Mouse (Mus musculus): ENCODE data around the gene Themis2. TPM values are rescaled to one million over a fixed set of nuclear protein-coding genes. Genes with fewer than 3 reads are reported as not detected.

Gene Themis2
- polyA plus RNA-seq, 1 experiment = not detected

DNA sequence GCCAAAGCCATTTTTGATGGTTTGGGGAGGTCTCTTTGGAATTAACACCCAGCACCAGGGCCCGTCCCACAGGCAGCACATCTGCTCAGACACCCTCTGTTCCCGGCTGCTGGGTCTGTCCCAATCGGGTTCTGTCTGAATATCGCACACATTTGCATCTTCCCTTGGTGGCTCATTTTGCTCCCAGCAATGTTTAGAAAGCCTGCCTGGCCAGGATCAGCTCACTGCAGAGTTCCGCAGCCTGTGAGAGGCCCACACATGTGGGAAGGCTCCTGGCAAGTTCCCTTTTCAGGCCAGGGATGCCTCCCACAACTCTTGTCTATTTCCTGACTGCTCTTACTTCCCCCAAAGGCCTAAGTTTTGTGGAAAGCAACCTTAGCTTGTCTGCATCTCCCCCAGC is 13.4 kb upstream of the Themis2 start:
- H3K27me3 ChIP-seq (ENCODE audit: control insufficient read depth, insufficient read depth, insufficient read length) = no peaks in the 10 kb centered on the region
- no peak overlapping the region for H3K4me2 ChIP-seq (ENCODE audit: low read depth)
- H3K79me2 ChIP-seq (ENCODE audit: control insufficient read depth, insufficient read depth) = no peaks in the 10 kb centered on the region
- H3K36me3 ChIP-seq (ENCODE audit: control insufficient read depth, insufficient read depth) = no peaks in the 10 kb centered on the region
- H3ac ChIP-seq (ENCODE audit: control insufficient read depth, insufficient read length) = no peak overlapping the region
- TF ChIP-seq USF1 (IDR thresholded peaks at IDR 0.05; ENCODE audit: low read depth) (no peak), CEBPB (IDR thresholded peaks at IDR 0.05; ENCODE audit: insufficient read depth, poor library complexity, severe bottlenecking) (no peak), TCF12 (IDR thresholded peaks at IDR 0.05; ENCODE audit: insufficient read depth, poor library complexity, severe bottlenecking) (no peak), MYOG (IDR thresholded peaks at IDR 0.05; ENCODE audit: control insufficient read depth in 1 of 3, insufficient read depth in 1 of 3, insufficient read length in 2 of 3, low read depth in 2 of 3) (no peak), POLR2A (IDR thresholded peaks at IDR 0.05; ENCODE audit: insufficient read length, low read depth) (no peak), REST (IDR thresholded peaks at IDR 0.05; ENCODE audit: insufficient read depth, insufficient read length) (no peak), E2F4 (IDR thresholded peaks at IDR 0.05; ENCODE audit: insufficient read depth) (no peak), MYOD1 (IDR thresholded peaks at IDR 0.05; ENCODE audit: control insufficient read depth in 1 of 3, insufficient read length in 2 of 3, low read depth in 2 of 3) (no peak), MAX (IDR thresholded peaks at IDR 0.05; ENCODE audit: low read depth) (no peak), TCF3 (IDR thresholded peaks at IDR 0.05; ENCODE audit: insufficient read length, low read depth) (no peak), SRF (IDR thresholded peaks at IDR 0.05; ENCODE audit: control insufficient read depth, insufficient read length, low read depth) (no peak), POLR2AphosphoS2 (IDR thresholded peaks at IDR 0.05; ENCODE audit: insufficient read length, low read depth) (no peak)
- H3K4me3 ChIP-seq = no peak overlapping the region

DNA sequence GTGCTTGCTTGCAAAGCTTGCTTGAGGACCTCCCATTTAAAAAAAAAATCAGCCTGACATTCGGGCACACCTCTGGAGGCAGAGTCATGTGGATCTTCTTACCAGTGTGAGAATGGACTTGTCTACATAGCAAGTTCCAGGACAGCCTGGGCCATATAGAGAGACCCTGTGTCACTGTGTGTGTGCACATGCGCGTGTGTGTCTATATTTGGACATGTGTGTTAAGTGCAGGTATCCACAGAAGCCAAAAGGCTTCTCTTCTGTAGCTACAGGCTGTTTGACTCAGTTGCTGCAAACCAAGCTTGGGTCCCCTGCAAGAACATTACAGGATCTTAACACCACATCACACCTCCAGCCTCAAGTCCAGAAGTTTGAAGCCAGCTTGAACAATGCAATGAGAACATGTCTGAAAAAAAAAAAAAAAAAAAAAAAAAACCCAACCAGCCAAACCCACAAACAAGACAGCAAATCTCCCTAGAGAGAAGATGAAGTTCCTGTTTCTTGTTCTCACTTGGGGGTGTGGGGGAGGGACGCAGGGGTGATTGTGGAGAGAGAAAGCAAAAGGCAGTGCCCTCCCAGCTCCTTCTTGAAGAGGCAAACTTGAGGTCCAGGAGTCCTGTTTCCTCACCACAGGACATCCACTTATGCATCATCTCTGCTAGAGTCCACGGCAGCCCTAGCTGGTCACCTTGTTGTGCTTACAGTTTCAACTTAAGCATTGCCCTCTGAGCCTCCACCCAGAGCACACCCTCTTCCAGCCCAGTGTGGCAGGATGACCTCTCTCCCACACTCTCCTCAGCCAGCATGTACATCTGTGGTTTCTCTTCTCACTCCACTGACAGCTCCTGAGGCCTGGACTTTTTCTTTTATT is 11.8 kb upstream of the Themis2 start:
- Histone ChIP-seq H3K79me2 (ENCODE audit: control insufficient read depth, insufficient read depth) (no peaks in the 10 kb centered on the region), H3K4me3 (no peak overlapping the region), H3ac (ENCODE audit: control insufficient read depth, insufficient read length) (no peak overlapping the region), H3K36me3 (ENCODE audit: control insufficient read depth, insufficient read depth) (no peaks in the 10 kb centered on the region), H3K27me3 (ENCODE audit: control insufficient read depth, insufficient read depth, insufficient read length) (no peaks in the 10 kb centered on the region), H3K4me2 (ENCODE audit: low read depth) (peak overlapping the region; percentile 57)
- TF ChIP-seq MYOG (IDR thresholded peaks at IDR 0.05; ENCODE audit: control insufficient read depth in 1 of 3, insufficient read depth in 1 of 3, insufficient read length in 2 of 3, low read depth in 2 of 3) (no peak), TCF12 (IDR thresholded peaks at IDR 0.05; ENCODE audit: insufficient read depth, poor library complexity, severe bottlenecking) (peak; percentile 4), MYOD1 (IDR thresholded peaks at IDR 0.05; ENCODE audit: control insufficient read depth in 1 of 3, insufficient read length in 2 of 3, low read depth in 2 of 3) (peak; percentile 84 to 92 (median 86))

DNA sequence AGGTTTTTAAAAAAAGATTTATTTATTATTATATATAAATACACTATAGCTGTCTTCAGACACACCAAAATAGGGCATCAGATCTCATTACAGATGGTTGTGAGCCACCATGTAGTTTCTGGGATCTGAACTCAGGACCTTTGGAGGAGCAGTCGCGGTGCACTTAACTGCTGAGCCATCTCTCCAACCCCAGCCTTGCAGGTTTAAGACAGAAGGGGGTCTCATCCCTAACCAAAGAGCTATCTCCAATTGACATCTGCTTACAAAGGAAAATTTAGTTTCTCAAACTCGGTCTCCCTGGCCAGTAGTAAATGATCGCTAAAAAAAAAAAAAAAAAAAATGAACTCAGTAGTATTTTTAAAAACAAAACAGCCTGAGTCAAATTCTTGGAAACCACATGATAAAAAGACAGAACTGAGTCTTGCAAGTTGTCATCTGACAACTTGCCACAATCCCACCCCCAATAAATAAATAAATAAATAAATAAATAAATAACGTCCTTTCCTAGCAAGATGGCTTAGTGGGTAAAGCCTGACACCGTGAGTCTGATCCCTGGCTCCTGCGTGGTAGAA is 10.5 kb upstream of the Themis2 start:
- Histone ChIP-seq H3K27me3 (ENCODE audit: control insufficient read depth, insufficient read depth, insufficient read length) (no peaks in the 10 kb centered on the region), H3K4me2 (ENCODE audit: low read depth) (no peak overlapping the region), H3ac (ENCODE audit: control insufficient read depth, insufficient read length) (no peak overlapping the region), H3K36me3 (ENCODE audit: control insufficient read depth, insufficient read depth) (no peaks in the 10 kb centered on the region), H3K4me3 (no peak overlapping the region), H3K79me2 (ENCODE audit: control insufficient read depth, insufficient read depth) (no peaks in the 10 kb centered on the region)
- no peak for TF ChIP-seq SRF (IDR thresholded peaks at IDR 0.05; ENCODE audit: control insufficient read depth, insufficient read length, low read depth)
- no peak for TF ChIP-seq USF1 (IDR thresholded peaks at IDR 0.05; ENCODE audit: low read depth)
- TF ChIP-seq TCF12 (IDR thresholded peaks at IDR 0.05; ENCODE audit: insufficient read depth, poor library complexity, severe bottlenecking) = no peak
- no peak for TF ChIP-seq POLR2A (IDR thresholded peaks at IDR 0.05; ENCODE audit: insufficient read length, low read depth)
- TF ChIP-seq MYOG (IDR thresholded peaks at IDR 0.05; ENCODE audit: control insufficient read depth in 1 of 3, insufficient read depth in 1 of 3, insufficient read length in 2 of 3, low read depth in 2 of 3) = no peak
- no peak for TF ChIP-seq MAX (IDR thresholded peaks at IDR 0.05; ENCODE audit: low read depth)
- no peak for TF ChIP-seq POLR2AphosphoS2 (IDR thresholded peaks at IDR 0.05; ENCODE audit: insufficient read length, low read depth)

DNA sequence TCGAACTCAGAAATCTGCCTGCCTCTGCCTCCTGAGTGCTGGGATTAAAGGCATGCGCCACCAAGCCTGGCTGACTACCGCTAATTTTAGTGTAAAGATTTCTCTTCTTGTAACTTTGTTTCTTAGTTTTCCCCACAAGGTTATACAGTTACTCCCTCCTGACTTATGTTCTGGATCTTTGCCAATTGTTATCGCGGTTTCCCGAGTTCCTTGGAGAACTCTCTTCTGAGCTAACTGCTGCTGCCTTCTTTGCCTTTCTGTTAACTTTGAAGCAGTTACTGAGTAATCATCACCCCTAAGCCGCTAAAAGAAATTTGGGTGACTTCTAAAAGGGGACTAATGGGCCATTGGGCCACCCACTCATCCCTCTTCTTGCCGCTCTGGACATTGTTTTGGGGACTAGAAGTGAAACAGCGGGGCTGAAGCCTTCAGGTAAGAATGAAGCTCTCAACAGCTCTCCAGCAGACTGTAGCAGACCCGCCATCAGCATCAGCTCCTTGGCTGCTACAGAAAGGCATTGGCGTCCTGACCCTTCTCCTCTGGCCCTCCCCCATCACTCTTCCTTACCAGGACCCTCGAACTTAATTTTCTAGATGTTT is 9.5 kb upstream of the Themis2 start:
- no peaks in the 10 kb centered on the region for H3K36me3 ChIP-seq (ENCODE audit: control insufficient read depth, insufficient read depth)
- H3K4me3 ChIP-seq = no peak overlapping the region
- H3K79me2 ChIP-seq (ENCODE audit: control insufficient read depth, insufficient read depth) = no peaks in the 10 kb centered on the region
- TF ChIP-seq POLR2AphosphoS2 (IDR thresholded peaks at IDR 0.05; ENCODE audit: insufficient read length, low read depth) = no peak
- no peak for TF ChIP-seq SRF (IDR thresholded peaks at IDR 0.05; ENCODE audit: control insufficient read depth, insufficient read length, low read depth)
- no peak for TF ChIP-seq CEBPB (IDR thresholded peaks at IDR 0.05; ENCODE audit: insufficient read depth, poor library complexity, severe bottlenecking)
- no peak for TF ChIP-seq MYOD1 (IDR thresholded peaks at IDR 0.05; ENCODE audit: control insufficient read depth in 1 of 3, insufficient read length in 2 of 3, low read depth in 2 of 3)
- TF ChIP-seq POLR2A (IDR thresholded peaks at IDR 0.05; ENCODE audit: insufficient read length, low read depth) = no peak
- TF ChIP-seq MAX (IDR thresholded peaks at IDR 0.05; ENCODE audit: low read depth) = no peak
- no peak for TF ChIP-seq TCF3 (IDR thresholded peaks at IDR 0.05; ENCODE audit: insufficient read length, low read depth)
- no peak for TF ChIP-seq REST (IDR thresholded peaks at IDR 0.05; ENCODE audit: insufficient read depth, insufficient read length)
- no peak for TF ChIP-seq USF1 (IDR thresholded peaks at IDR 0.05; ENCODE audit: low read depth)
- TF ChIP-seq MYOG (IDR thresholded peaks at IDR 0.05; ENCODE audit: control insufficient read depth in 1 of 3, insufficient read depth in 1 of 3, insufficient read length in 2 of 3, low read depth in 2 of 3) = no peak
- no peak for TF ChIP-seq E2F4 (IDR thresholded peaks at IDR 0.05; ENCODE audit: insufficient read depth)
- no peak for TF ChIP-seq TCF12 (IDR thresholded peaks at IDR 0.05; ENCODE audit: insufficient read depth, poor library complexity, severe bottlenecking)
- no peak overlapping the region for H3ac ChIP-seq (ENCODE audit: control insufficient read depth, insufficient read length)
- H3K4me2 ChIP-seq (ENCODE audit: low read depth) = no peak overlapping the region
- H3K27me3 ChIP-seq (ENCODE audit: control insufficient read depth, insufficient read depth, insufficient read length) = no peaks in the 10 kb centered on the region

Data from myocyte (in vitro differentiated cells).